Mouse (Mus musculus): ENCODE measurements around the gene Fbxo47. TPM values are rescaled to one million over a fixed set of nuclear protein-coding genes. Genes with fewer than 3 reads are reported as not detected.

The Fbxo47 gene
- polyA plus RNA-seq, 1 experiment from 2014 or later, result 0.95 TPM

GRCm38 (mm10) chr11:97842001-97842400, 42.0 kb downstream of the Fbxo47 start:
- Histone ChIP-seq H3K4me1 (replicated peaks; ENCODE audit: insufficient read depth, low read length) (no peaks in the 10 kb centered on the region), H3K9ac (ENCODE audit: low read depth, low read length) (no peak overlapping the region), H3K9me3 (replicated peaks; ENCODE audit: low read length) (no peaks in the 10 kb centered on the region), H3K27ac (no peak overlapping the region), H3K4me2 (ENCODE audit: low read length) (no peak overlapping the region), H3K27me3 (ENCODE audit: insufficient read depth, low read length) (no peaks in the 10 kb centered on the region), H3K36me3 (ENCODE audit: insufficient read depth, low read length) (peaks cover 5% of the 10 kb centered on the region; the same call in 1 of the 2 replicates), H3K4me3 (replicated peaks; ENCODE audit: low read depth, low read length) (no peak overlapping the region)
- TF ChIP-seq CTCF (IDR thresholded peaks at IDR 0.05; ENCODE audit: low read depth), result 0 out of 2 replicates have a peak, but pooled peaks have one; percentile 15
- ATAC-seq (replicated peaks; ENCODE audit: low FRiP score, low read depth) (no peak), DNase-seq (ENCODE audit: low spot score) (no peak)
- 50% methylated on average over 4 of the region's 4 CpGs for WGBS

- peak overlapping the region; percentile 58; the same call in 1 of the 2 replicates for H3K27ac ChIP-seq
- H3K27me3 ChIP-seq (ENCODE audit: insufficient read depth, low read length), result no peaks in the 10 kb centered on the region
- ATAC-seq (replicated peaks; ENCODE audit: low FRiP score, low read depth), result no peak; the same call in 1 of the 2 replicates
- peak overlapping the region; percentile 31; the same call in 1 of the 2 replicates for H3K9ac ChIP-seq (ENCODE audit: low read depth, low read length)
- 2% methylated on average over 21 of the region's 22 CpGs for WGBS
- H3K4me3 ChIP-seq (replicated peaks; ENCODE audit: low read depth, low read length), result peak overlapping the region; percentile 38
- peaks cover 12% of the 10 kb centered on the region; the same call in 1 of the 2 replicates for H3K36me3 ChIP-seq (ENCODE audit: insufficient read depth, low read length)
- no peak; the same call in 1 of the 2 replicates for TF ChIP-seq CTCF (IDR thresholded peaks at IDR 0.05; ENCODE audit: low read depth)
- peak; percentile 90 for DNase-seq (ENCODE audit: low spot score)
- H3K4me2 ChIP-seq (ENCODE audit: low read length), result peak overlapping the region; percentile 65
- no peaks in the 10 kb centered on the region for H3K4me1 ChIP-seq (replicated peaks; ENCODE audit: insufficient read depth, low read length)
- no peaks in the 10 kb centered on the region for H3K9me3 ChIP-seq (replicated peaks; ENCODE audit: low read length)
These were observed 42.8 kb downstream of the Fbxo47 start for GRCm38 (mm10) chr11:97840991-97841661.

GRCm38 (mm10) chr11:97840539-97840954, 43.4 kb downstream of the Fbxo47 start, which contains the start of gene B230217C12Rik:
B230217C12Rik (plus strand) TSS chr11:97840780.
- Histone ChIP-seq H3K4me1 (replicated peaks; ENCODE audit: insufficient read depth, low read length) (no peaks in the 10 kb centered on the region), H3K9ac (ENCODE audit: low read depth, low read length) (peak within 1 kb of the TSS; percentile 32), H3K27me3 (ENCODE audit: insufficient read depth, low read length) (no peaks in the 10 kb centered on the region), H3K4me3 (replicated peaks; ENCODE audit: low read depth, low read length) (peak within 1 kb of the TSS; percentile 38), H3K36me3 (ENCODE audit: insufficient read depth, low read length) (peaks cover 16% of the 10 kb centered on the region; the same call in 1 of the 2 replicates), H3K9me3 (replicated peaks; ENCODE audit: low read length) (no peaks in the 10 kb centered on the region), H3K27ac (peak within 1 kb of the TSS; percentile 58), H3K4me2 (ENCODE audit: low read length) (peak within 1 kb of the TSS; percentile 65)
- TF ChIP-seq CTCF (IDR thresholded peaks at IDR 0.05; ENCODE audit: low read depth), result peak; percentile 58
- WGBS, result under 1% methylated on average over 6 of the region's 6 CpGs
- DNase-seq (ENCODE audit: low spot score) (peak; percentile 47), ATAC-seq (replicated peaks; ENCODE audit: low FRiP score, low read depth) (no peak)

GRCm38 (mm10) chr11:97840135-97840490, 43.8 kb downstream of the Fbxo47 start:
- 60% methylated on average over 2 of the region's 2 CpGs for WGBS
- no peak for ATAC-seq (replicated peaks; ENCODE audit: low FRiP score, low read depth)
- H3K9ac ChIP-seq (ENCODE audit: low read depth, low read length), result no peak overlapping the region

GRCm38 (mm10) chr11:97839441-97840134, 44.4 kb downstream of the Fbxo47 start:
- no peak overlapping the region for H3K4me2 ChIP-seq (ENCODE audit: low read length)
- no peaks in the 10 kb centered on the region for H3K27me3 ChIP-seq (ENCODE audit: insufficient read depth, low read length)
- 50% methylated on average over 11 of the region's 11 CpGs for WGBS
- ATAC-seq (replicated peaks; ENCODE audit: low FRiP score, low read depth) (no peak), DNase-seq (ENCODE audit: low spot score) (no peak)
- H3K36me3 ChIP-seq (ENCODE audit: insufficient read depth, low read length), result peaks cover 21% of the 10 kb centered on the region
- H3K4me1 ChIP-seq (replicated peaks; ENCODE audit: insufficient read depth, low read length), result no peaks in the 10 kb centered on the region
- H3K9ac ChIP-seq (ENCODE audit: low read depth, low read length), result no peak overlapping the region
- peak overlapping the region; percentile 8; the same call in 1 of the 2 replicates for H3K27ac ChIP-seq
- no peak overlapping the region for H3K4me3 ChIP-seq (replicated peaks; ENCODE audit: low read depth, low read length)
- no peak for TF ChIP-seq CTCF (IDR thresholded peaks at IDR 0.05; ENCODE audit: low read depth)
- H3K9me3 ChIP-seq (replicated peaks; ENCODE audit: low read length), result no peaks in the 10 kb centered on the region

More at GRCm38 (mm10) chr11:97840135-97840490, 43.8 kb downstream of the Fbxo47 start:
- Histone ChIP-seq H3K36me3 (ENCODE audit: insufficient read depth, low read length) (peaks cover 16% of the 10 kb centered on the region; the same call in 1 of the 2 replicates), H3K9me3 (replicated peaks; ENCODE audit: low read length) (no peaks in the 10 kb centered on the region), H3K27ac (peak overlapping the region; percentile 58; the same call in 1 of the 2 replicates), H3K4me1 (replicated peaks; ENCODE audit: insufficient read depth, low read length) (no peaks in the 10 kb centered on the region), H3K4me2 (ENCODE audit: low read length) (peak overlapping the region; percentile 65), H3K4me3 (replicated peaks; ENCODE audit: low read depth, low read length) (no peak overlapping the region), H3K27me3 (ENCODE audit: insufficient read depth, low read length) (no peaks in the 10 kb centered on the region)
- no peak for DNase-seq (ENCODE audit: low spot score)
- no peak for TF ChIP-seq CTCF (IDR thresholded peaks at IDR 0.05; ENCODE audit: low read depth)

GRCm38 (mm10) chr11:97838779-97839440, 45.0 kb downstream of the Fbxo47 start:
- no peak overlapping the region for H3K9ac ChIP-seq (ENCODE audit: low read depth, low read length)
- no peak overlapping the region for H3K4me2 ChIP-seq (ENCODE audit: low read length)
- WGBS, result 35% methylated on average over 10 of the region's 10 CpGs
- H3K9me3 ChIP-seq (replicated peaks; ENCODE audit: low read length), result no peaks in the 10 kb centered on the region
- peaks cover 28% of the 10 kb centered on the region for H3K36me3 ChIP-seq (ENCODE audit: insufficient read depth, low read length)
- TF ChIP-seq CTCF (IDR thresholded peaks at IDR 0.05; ENCODE audit: low read depth), result no peak
- H3K4me1 ChIP-seq (replicated peaks; ENCODE audit: insufficient read depth, low read length), result no peaks in the 10 kb centered on the region
- no peak overlapping the region for H3K4me3 ChIP-seq (replicated peaks; ENCODE audit: low read depth, low read length)
- H3K27me3 ChIP-seq (ENCODE audit: insufficient read depth, low read length), result no peaks in the 10 kb centered on the region
- DNase-seq (ENCODE audit: low spot score), result no peak
- ATAC-seq (replicated peaks; ENCODE audit: low FRiP score, low read depth), result no peak
- H3K27ac ChIP-seq, result peak overlapping the region; percentile 8; the same call in 1 of the 2 replicates
